ENCODE assay signal across 1 mouse cellular context in the genomic region with DNA sequence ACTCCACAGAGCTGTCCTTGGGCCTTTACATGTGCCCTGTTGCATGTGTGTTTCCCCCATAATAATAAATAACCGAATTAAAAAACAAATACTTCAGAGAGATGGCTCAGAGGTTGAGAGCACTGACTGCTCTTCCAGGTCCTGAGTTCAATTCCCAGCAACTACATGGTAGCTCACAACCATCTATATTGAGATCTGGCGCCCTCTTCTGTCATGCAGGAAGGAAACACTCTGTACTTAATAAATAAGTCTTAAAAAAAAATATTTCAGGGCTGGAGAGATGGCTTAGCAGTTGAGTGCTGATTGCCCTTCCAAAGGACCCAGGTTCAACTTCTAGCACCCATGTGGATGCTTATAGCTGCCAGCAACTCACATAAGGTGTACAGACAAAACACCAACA.
TF ChIP-seq lines count a peak whose summit lies in the region.

No protein-coding gene starts in this region.

TF ChIP-seq in CH12.LX, 34 proteins besides CTCF, POLR2A, EP300 and RAD21:
- no peak for TF ChIP-seq TBP (conservative IDR thresholded peaks at IDR 0.05; ENCODE audit: low read depth, low read length)
- no peak for TF ChIP-seq ZNF384 (IDR thresholded peaks at IDR 0.05; ENCODE audit: low read depth, low read length)
- TF ChIP-seq KAT2A (IDR thresholded peaks at IDR 0.05; ENCODE audit: insufficient replicate concordance, low read length) = no peak
- no peak for TF ChIP-seq NELFE (IDR thresholded peaks at IDR 0.05; ENCODE audit: low read depth, low read length)
- no peak for TF ChIP-seq E2F4 (IDR thresholded peaks at IDR 0.05; ENCODE audit: insufficient replicate concordance, low read depth, low read length)
- no peak for TF ChIP-seq MAX (IDR thresholded peaks at IDR 0.05; ENCODE audit: low read length)
- TF ChIP-seq JUN (IDR thresholded peaks at IDR 0.05; ENCODE audit: insufficient read depth, low read depth, low read length) = no peak
- no peak for TF ChIP-seq MAFK (IDR thresholded peaks at IDR 0.05; ENCODE audit: insufficient replicate concordance, low read length)
- TF ChIP-seq ZC3H11A (IDR thresholded peaks at IDR 0.05; ENCODE audit: low read depth, low read length) = no peak
- TF ChIP-seq TCF12 (IDR thresholded peaks at IDR 0.05; ENCODE audit: low read depth, low read length) = no peak
- no peak for TF ChIP-seq MYC (IDR thresholded peaks at IDR 0.05; ENCODE audit: low read depth, low read length)
- TF ChIP-seq SIN3A (IDR thresholded peaks at IDR 0.05; ENCODE audit: low read length) = no peak
- no peak for TF ChIP-seq GABPA (IDR thresholded peaks at IDR 0.05; ENCODE audit: insufficient replicate concordance, low read depth, low read length)
- TF ChIP-seq SMC3 (IDR thresholded peaks at IDR 0.05; ENCODE audit: low read depth, low read length) = no peak
